20 mouse cellular contexts compared by ENCODE assay signal in genomic region chr2:52636051-52636450, GRCm38 (mm10). TPM values are rescaled to one million over a fixed set of nuclear protein-coding genes. Genes with fewer than 3 reads are reported as not detected.
DNase-seq lines count a peak whose midpoint lies in the region; ATAC-seq and TF ChIP-seq lines count a peak whose summit lies in the region.
"Had no signal": no experiment of that assay in that cellular context is flagged by ENCODE, and none has a peak within 500 bp of the region (broad histone marks: within the 10 kb centered on the region; RNA-seq: fewer than 3 reads in every experiment).

No protein-coding gene starts in this region.

- TF ChIP-seq POLR2A in kidney, adult 2 months (IDR thresholded peaks at IDR 0.05; ENCODE audit: low read depth, low read length), result no peak

- H3K9me3 ChIP-seq in kidney, embryonic 14.5 days (ENCODE audit: control insufficient read depth, low read length), result no peaks in the 10 kb centered on the region
- no peaks in the 10 kb centered on the region for H3K9me3 ChIP-seq in kidney, embryonic 16.5 days (ENCODE audit: low read length)
- H3K9me3 ChIP-seq: embryonic facial prominence, embryonic 13.5 days; embryonic facial prominence, embryonic 15.5 days; forebrain, embryonic 10.5 days; forebrain, embryonic 12.5 days had no signal

- no peak for TF ChIP-seq CTCF in kidney, adult 2 months (conservative IDR thresholded peaks at IDR 0.05; ENCODE audit: insufficient read depth, insufficient read length, low read depth, low read length)

- no peak overlapping the region for H3K4me3 ChIP-seq in kidney, adult 2 months (ENCODE audit: insufficient read depth, low read depth, low read length)
- H3K4me3 ChIP-seq in kidney, embryonic 14.5 days (ENCODE audit: low read length), result no peak overlapping the region
- H3K4me3 ChIP-seq in kidney, embryonic 16.5 days (ENCODE audit: low read length), result no peak overlapping the region
- H3K4me3 ChIP-seq: embryonic facial prominence, embryonic 13.5 days; embryonic facial prominence, embryonic 15.5 days; erythroblast, embryonic 14.5 days; forebrain, embryonic 12.5 days had no signal

- no peaks in the 10 kb centered on the region for H3K27me3 ChIP-seq in kidney, adult 2 months (replicated peaks; ENCODE audit: control insufficient read depth, insufficient read depth, low read length)
- no peaks in the 10 kb centered on the region for H3K27me3 ChIP-seq in kidney, embryonic 14.5 days (ENCODE audit: control insufficient read depth, insufficient read depth, low read length)
- H3K27me3 ChIP-seq in kidney, embryonic 16.5 days (ENCODE audit: insufficient read depth, low read length), result no peaks in the 10 kb centered on the region
- H3K27me3 ChIP-seq: embryonic facial prominence, embryonic 15.5 days had no signal

- no peaks in the 10 kb centered on the region for H3K36me3 ChIP-seq in kidney, adult 2 months (ENCODE audit: control insufficient read depth, insufficient read depth, low read length)
- no peaks in the 10 kb centered on the region for H3K36me3 ChIP-seq in kidney, embryonic 14.5 days (ENCODE audit: control insufficient read depth, insufficient read depth, low read length)
- H3K36me3 ChIP-seq in kidney, embryonic 16.5 days (ENCODE audit: insufficient read depth, low read length), result no peaks in the 10 kb centered on the region
- H3K36me3 ChIP-seq: embryonic facial prominence, embryonic 13.5 days; embryonic facial prominence, embryonic 15.5 days; forebrain, embryonic 10.5 days; forebrain, embryonic 12.5 days had no signal

- no peak for ATAC-seq in kidney, embryonic 14.5 days (ENCODE audit: low FRiP score, low TSS enrichment)
- peak; percentile 24; the same call in 1 of the 2 replicates for ATAC-seq in kidney, embryonic 16.5 days (ENCODE audit: low FRiP score, low TSS enrichment)
- ATAC-seq: forebrain, embryonic 14.5 days; forebrain, embryonic 16.5 days had no signal

- peak; percentile 65 for DNase-seq in kidney, adult 2 months
- no peak for DNase-seq in kidney, adult 18-20 months
- DNase-seq: adrenal gland, adult 2 months; adrenal gland, postnatal 10 days; adrenal gland, postnatal 25 days; cerebellum, adult 11 months; cerebellum, adult 18-20 months; cerebellum, adult 8-10 months; cerebellum, adult 9-11 months; cerebellum, postnatal 14 days; cerebellum, postnatal 36 days had no signal

- no peaks in the 10 kb centered on the region for H3K4me1 ChIP-seq in kidney, adult 2 months (ENCODE audit: control insufficient read depth, insufficient read depth, low read length)
- no peaks in the 10 kb centered on the region for H3K4me1 ChIP-seq in kidney, embryonic 14.5 days (ENCODE audit: control insufficient read depth, insufficient read depth, low read length)
- peaks cover 7% of the 10 kb centered on the region; the same call in 1 of the 2 replicates for H3K4me1 ChIP-seq in kidney, embryonic 16.5 days (ENCODE audit: insufficient read depth, low read length)

- no peak overlapping the region for H3K4me2 ChIP-seq in kidney, embryonic 14.5 days (replicated peaks; ENCODE audit: low read depth, low read length)
- H3K4me2 ChIP-seq in kidney, embryonic 16.5 days (replicated peaks; ENCODE audit: low read depth, low read length), result no peak overlapping the region
- H3K4me2 ChIP-seq: embryonic facial prominence, embryonic 13.5 days; embryonic facial prominence, embryonic 15.5 days; forebrain, embryonic 12.5 days had no signal

- no peak overlapping the region for H3K9ac ChIP-seq in kidney, embryonic 14.5 days (ENCODE audit: low read depth, low read length)
- no peak overlapping the region for H3K9ac ChIP-seq in kidney, embryonic 16.5 days (replicated peaks; ENCODE audit: low read length)
- H3K9ac ChIP-seq: embryonic facial prominence, embryonic 13.5 days; embryonic facial prominence, embryonic 15.5 days; forebrain, embryonic 12.5 days had no signal

- 51% methylated on average over 5 of the region's 5 CpGs for WGBS in kidney, adult 2 months
- WGBS in kidney, embryonic 14.5 days, result 56% methylated on average over 5 of the region's 5 CpGs
- 58% methylated on average over 5 of the region's 5 CpGs for WGBS in kidney, embryonic 16.5 days

- no peak overlapping the region for H3K27ac ChIP-seq in kidney, adult 2 months (ENCODE audit: insufficient read depth, low read depth, low read length)
- H3K27ac ChIP-seq in kidney, embryonic 14.5 days (ENCODE audit: low read depth, low read length), result no peak overlapping the region
- H3K27ac ChIP-seq in kidney, embryonic 16.5 days (ENCODE audit: low read length), result no peak overlapping the region
- H3K27ac ChIP-seq: embryonic facial prominence, embryonic 13.5 days; embryonic facial prominence, embryonic 15.5 days; forebrain, embryonic 10.5 days; forebrain, embryonic 12.5 days had no signal

RNA-seq across cellular contexts. Expression of gene Cacnb4, which starts 40.6 kb away (rescaled TPM):
- 1.0 and 1.1 TPM in 2 replicates for polyA plus RNA-seq in kidney, adult 2 months (2012; rRNA removed)
- polyA plus RNA-seq in kidney, embryonic 14.5 days (2014; fragmentation: Nextera tagmentation; extraction: Ambion mirVana), result 4.2 and 4.3 TPM in 2 replicates
- polyA plus RNA-seq in kidney, embryonic 16.5 days (2015; fragmentation: Nextera tagmentation; extraction: Ambion mirVana), result 2.0 and 3.1 TPM in 2 replicates
- polyA plus RNA-seq: adrenal gland, adult 2 months; erythroblast, embryonic 14.5 days had no signal
